Mouse (Mus musculus) liver, embryonic 16.5 days (tissue): Measurements from ENCODE around the gene Krtap28-10. TPM values are rescaled to one million over a fixed set of nuclear protein-coding genes. Genes with fewer than 3 reads are reported as not detected.

Source experiments
- ATAC-seq: fragments of 200-750 bp; cut with Nextera tagmentation; 2 replicates; pipeline ENCODE4 v1.8.0; 2017; ENCODE audit warnings: low read depth, mild to moderate bottlenecking, moderate number of reproducible peaks, moderate library complexity
- H3K27ac ChIP-seq: fragments of 300-500 bp; sonication (generic); 2 replicates; pipeline ENCODE4 v1.5.1; 2014; ENCODE audit warnings: mild to moderate bottlenecking, low read length
- H3K27me3 ChIP-seq: fragments of 300-500 bp; sonication (generic); 2 replicates; pipeline ENCODE4 v1.6.1; 2014; ENCODE audit warnings: low read depth, low read length, mixed read lengths; ENCODE audit not compliant: control insufficient read depth, insufficient read depth
- H3K36me3 ChIP-seq: fragments of 300-500 bp; sonication (generic); 2 replicates; pipeline ENCODE4 v1.6.1; 2014; ENCODE audit warnings: mild to moderate bottlenecking; ENCODE audit not compliant: control insufficient read depth, insufficient read depth
- H3K4me1 ChIP-seq: fragments of 300-500 bp; sonication (generic); 2 replicates; pipeline ENCODE4 v1.6.1; 2014; ENCODE audit warnings: low read depth, low read length, mixed read lengths; ENCODE audit not compliant: control insufficient read depth
- H3K4me2 ChIP-seq: fragments of 300-500 bp; sonication (generic); 2 replicates; pipeline ENCODE4 v1.6.1; 2014; ENCODE audit warnings: low read depth, low read length, mixed read lengths
- H3K4me3 ChIP-seq: fragments of 300-500 bp; sonication (generic); 2 replicates; pipeline ENCODE4 v1.5.1; 2014; ENCODE audit warnings: low read depth, mild to moderate bottlenecking, low read length
- H3K9ac ChIP-seq: fragments of 300-500 bp; sonication (generic); 2 replicates; pipeline ENCODE4 v1.6.1; 2014; ENCODE audit warnings: low read depth, low read length
- H3K9me3 ChIP-seq: fragments of 300-500 bp; sonication (generic); replicated peaks from 2 replicates; pipeline ENCODE4 v1.6.1; 2016; ENCODE audit warnings: low read length; ENCODE audit not compliant: control insufficient read depth
- WGBS: fragments of 180-500 bp; shearing (Covaris S2); extraction: QIAGEN DNeasy Blood & Tissue Kit; methylation state at CpG from one replicate; pipeline ENCODE4 v1.1.7; 2014; ENCODE audit not compliant: insufficient replicate concordance; 5-methylcytosine and 5-hydroxymethylcytosine counted together
- polyA plus RNA-seq: library from polyadenylated mRNA; unstranded; fragments of >200 nt; fragmentation: Nextera tagmentation; extraction: Ambion mirVana; gene quantifications from 2 replicates; pipeline ENCODE4 v1.2.1, GENCODE M21; 2015

Gene Krtap28-10
- polyA plus RNA-seq, 1 experiment from 2014 or later = not detected

DNA sequence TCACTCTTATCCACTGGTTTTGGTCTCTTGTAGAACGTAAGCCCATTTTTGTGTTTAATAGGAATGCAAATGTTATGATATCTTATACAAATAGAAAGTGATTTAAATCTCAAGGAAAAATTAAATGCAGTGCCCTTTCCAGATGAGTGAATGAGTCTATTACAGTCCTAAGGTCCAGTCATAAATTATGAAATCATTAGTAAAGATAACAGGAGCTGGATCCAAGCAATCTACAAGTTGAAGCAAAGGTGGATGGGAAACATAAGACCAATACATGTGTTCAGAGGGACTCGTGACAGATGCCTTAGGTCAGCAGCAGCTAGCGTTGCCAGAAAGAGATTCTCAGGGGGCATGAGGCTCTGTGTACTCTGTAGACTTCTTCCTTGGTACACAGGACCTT, 50.7 kb downstream of the Krtap28-10 start:
- no peak for ATAC-seq

More for the DNA sequence above, 50.7 kb downstream of the Krtap28-10 start:
- H3K36me3 ChIP-seq = no peaks in the 10 kb centered on the region
- H3K4me3 ChIP-seq = no peak overlapping the region
- no peaks in the 10 kb centered on the region for H3K4me1 ChIP-seq
- WGBS = 60% methylated on average over 3 of the region's 3 CpGs
- no peaks in the 10 kb centered on the region for H3K9me3 ChIP-seq
- H3K27me3 ChIP-seq = no peaks in the 10 kb centered on the region
- H3K4me2 ChIP-seq = no peak overlapping the region
- no peak overlapping the region for H3K27ac ChIP-seq
- no peak overlapping the region for H3K9ac ChIP-seq

Other genes starting within 250 kb of the Krtap28-10 start
- 39.0 and 44.7 TPM in 2 replicates for gene Agfg1, start 203.0 kb downstream of the Krtap28-10 start, polyA plus RNA-seq
- gene A030005L19Rik, start 129.2 kb downstream of the Krtap28-10 start, polyA plus RNA-seq = 0.11 TPM in 1 of 2 replicates, not detected in the other
- not detected in 2 replicates for gene A030014E15Rik, start 117.6 kb downstream of the Krtap28-10 start, polyA plus RNA-seq
- not detected in 2 replicates for gene Gm6217, start 111.1 kb downstream of the Krtap28-10 start, polyA plus RNA-seq
- gene A030003K21Rik, start 99.1 kb downstream of the Krtap28-10 start, polyA plus RNA-seq = not detected in 2 replicates
- gene Gm7544, start 86.5 kb downstream of the Krtap28-10 start, polyA plus RNA-seq = not detected in 2 replicates
- gene Gm47955, start 82.2 kb downstream of the Krtap28-10 start, polyA plus RNA-seq = not detected in 2 replicates
- not detected in 2 replicates for gene Gm47959, start 41.9 kb downstream of the Krtap28-10 start, polyA plus RNA-seq
- 0.08 TPM in 1 of 2 replicates, not detected in the other for gene Slc19a3, start 4.0 kb downstream of the Krtap28-10 start, polyA plus RNA-seq
- gene Gm47969, start 2.5 kb upstream of the Krtap28-10 start, polyA plus RNA-seq = not detected in 2 replicates
- not detected in 2 replicates for gene A030005K14Rik, start 16.9 kb upstream of the Krtap28-10 start, polyA plus RNA-seq
- not detected in 2 replicates for gene Krtap28-13, start 18.4 kb upstream of the Krtap28-10 start, polyA plus RNA-seq
- not detected in 2 replicates for gene Ccl20, start 74.3 kb upstream of the Krtap28-10 start, polyA plus RNA-seq
- gene Daw1, start 117.3 kb upstream of the Krtap28-10 start, polyA plus RNA-seq = not detected in 2 replicates